Mouse (Mus musculus): ENCODE results near the gene Fto.

- TF ChIP-seq CTCF (conservative IDR thresholded peaks at IDR 0.05; ENCODE audit: insufficient read depth, insufficient read length, low read depth, low read length): no peak
- TF ChIP-seq POLR2A (IDR thresholded peaks at IDR 0.05; ENCODE audit: low read depth, low read length): no peak
These were observed 31.3 kb downstream of the Fto start for GRCm38 (mm10) chr8:91344659-91345058.
